Mouse (Mus musculus): ENCODE results near the gene Traf1. TPM values are rescaled to one million over a fixed set of nuclear protein-coding genes. Genes with fewer than 3 reads are reported as not detected.
A peak's percentile ranks its signal among the peaks of the same experiment; 100 is the strongest.

Gene Traf1
- polyA plus RNA-seq (2016; fragmentation: Nextera tagmentation; extraction: Ambion mirVana), result 0.27 and 0.67 TPM in 2 replicates

DNA sequence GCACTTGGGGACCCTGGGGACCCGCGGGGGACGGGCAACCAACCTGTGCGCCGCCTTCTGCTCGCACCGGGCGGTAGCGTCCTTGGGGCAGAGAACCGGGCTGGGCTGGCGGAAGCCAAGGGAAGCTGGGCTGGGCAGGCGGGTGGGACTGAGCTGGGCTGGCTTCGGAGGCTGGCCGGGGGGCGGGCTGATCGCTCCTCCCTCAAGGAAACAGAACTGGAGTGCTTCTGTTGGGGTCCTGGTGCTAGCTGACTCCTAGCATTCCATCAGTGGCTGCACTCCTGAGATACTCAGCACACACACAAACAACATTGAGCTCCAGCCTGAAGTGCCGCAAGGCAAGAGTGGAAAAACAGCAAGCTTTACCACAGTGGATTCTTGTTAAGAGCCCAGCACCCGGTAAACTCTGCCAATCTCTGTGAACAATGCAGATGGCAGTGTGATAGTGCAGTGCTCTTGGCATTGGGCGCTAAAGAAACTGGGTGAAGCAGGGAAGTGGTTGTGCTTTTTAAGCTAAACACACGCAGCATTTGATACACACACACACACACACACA is at the start of gene Traf1:
Gene Traf1, minus strand, starts transcription at position 292 of the 556 bp plus-strand sequence.
- peak within 1 kb of the TSS; percentile 39 for H3K4me3 ChIP-seq
- peaks cover 23% of the 10 kb centered on the region for H3K4me1 ChIP-seq (replicated peaks)
- DNase-seq (ENCODE audit: low spot score), result no peak
- peaks cover 12% of the 10 kb centered on the region for H3K27me3 ChIP-seq (ENCODE audit: insufficient read depth, poor library complexity, severe bottlenecking)
- peak within 1 kb of the TSS; percentile 29; the same call in 1 of the 2 replicates for H3K27ac ChIP-seq
- H3K36me3 ChIP-seq, result no peaks in the 10 kb centered on the region
- no peaks in the 10 kb centered on the region for H3K9me3 ChIP-seq
- 21% methylated on average over 20 of the region's 20 CpGs for WGBS

GRCm38 (mm10) chr2:34998956-34999355 is 37.4 kb upstream of the Traf1 start:
- Histone ChIP-seq H3K4me1 (replicated peaks) (peaks cover 9% of the 10 kb centered on the region), H3K36me3 (no peaks in the 10 kb centered on the region), H3K27me3 (ENCODE audit: insufficient read depth, poor library complexity, severe bottlenecking) (no peaks in the 10 kb centered on the region), H3K27ac (no peak overlapping the region), H3K4me3 (no peak overlapping the region), H3K9me3 (no peaks in the 10 kb centered on the region)
- WGBS, result 85% methylated on average over 9 of the region's 9 CpGs
- no peak for DNase-seq (ENCODE audit: low spot score)

DNA sequence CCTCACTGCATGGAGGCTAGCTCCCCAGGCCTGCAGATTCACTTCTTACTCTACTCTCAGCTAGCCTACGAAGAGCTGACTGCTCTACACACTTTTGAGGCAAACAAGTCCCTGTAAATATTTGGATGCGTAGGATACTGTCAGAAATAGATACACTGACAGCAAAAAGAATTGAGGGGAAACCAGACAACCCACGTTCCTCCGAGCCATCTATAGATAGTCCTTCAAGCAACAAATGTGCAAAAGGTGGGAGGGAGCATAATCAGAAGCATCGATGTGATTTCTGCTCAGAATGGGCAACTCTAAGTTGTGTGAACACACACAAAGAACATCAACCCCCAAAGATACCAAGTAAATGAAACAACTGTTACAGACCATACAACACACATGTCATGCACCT is 34.9 kb upstream of the Traf1 start:
- Histone ChIP-seq H3K4me1 (replicated peaks) (peaks cover 27% of the 10 kb centered on the region), H3K27me3 (ENCODE audit: insufficient read depth, poor library complexity, severe bottlenecking) (no peaks in the 10 kb centered on the region), H3K27ac (no peak overlapping the region), H3K4me3 (no peak overlapping the region), H3K36me3 (no peaks in the 10 kb centered on the region), H3K9me3 (no peaks in the 10 kb centered on the region)
- DNase-seq (ENCODE audit: low spot score), result no peak
- 84% methylated on average over 5 of the region's 5 CpGs for WGBS

- H3K4me3 ChIP-seq, result no peak overlapping the region
- H3K4me1 ChIP-seq (replicated peaks), result peaks cover 27% of the 10 kb centered on the region
- 62% methylated on average over 5 of the region's 5 CpGs for WGBS
- no peak for DNase-seq (ENCODE audit: low spot score)
- no peaks in the 10 kb centered on the region for H3K9me3 ChIP-seq
- H3K27me3 ChIP-seq (ENCODE audit: insufficient read depth, poor library complexity, severe bottlenecking), result no peaks in the 10 kb centered on the region
- H3K36me3 ChIP-seq, result no peaks in the 10 kb centered on the region
- H3K27ac ChIP-seq, result peak overlapping the region; percentile 56; the same call in 1 of the 2 replicates
Measured at GRCm38 (mm10) chr2:34993696-34994356, 32.3 kb upstream of the Traf1 start.

- Histone ChIP-seq H3K27me3 (ENCODE audit: insufficient read depth, poor library complexity, severe bottlenecking) (no peaks in the 10 kb centered on the region), H3K4me1 (replicated peaks) (peaks cover 27% of the 10 kb centered on the region), H3K4me3 (peak overlapping the region; percentile 9; the same call in 1 of the 2 replicates), H3K36me3 (no peaks in the 10 kb centered on the region), H3K27ac (peak overlapping the region; percentile 56), H3K9me3 (no peaks in the 10 kb centered on the region)
- 10% methylated on average over 9 of the region's 9 CpGs for WGBS
- peak; percentile 45 for DNase-seq (ENCODE audit: low spot score)
Measured at GRCm38 (mm10) chr2:34992729-34993695, 31.4 kb upstream of the Traf1 start.

DNA sequence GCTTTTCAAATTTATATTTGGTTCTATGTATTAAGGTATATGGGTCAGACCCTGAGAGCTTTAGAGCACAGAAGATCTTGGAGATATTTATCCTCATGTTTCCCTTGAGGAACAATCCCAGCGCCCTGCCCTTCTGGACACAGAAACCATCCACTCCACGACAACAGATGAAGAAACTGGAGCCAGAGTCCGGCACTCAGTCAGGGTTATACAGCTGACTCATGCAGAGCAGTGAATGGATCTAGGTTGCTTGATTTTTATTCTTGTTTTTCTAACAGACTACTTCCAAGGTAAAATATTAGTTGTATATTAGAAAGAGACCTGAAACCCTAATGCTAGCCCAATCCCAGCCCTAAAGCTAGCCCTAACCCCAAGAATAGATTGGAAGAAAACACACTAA is 30.4 kb upstream of the Traf1 start:
- H3K9me3 ChIP-seq, result no peaks in the 10 kb centered on the region
- WGBS, result 77% methylated on average over 3 of the region's 3 CpGs
- no peaks in the 10 kb centered on the region for H3K36me3 ChIP-seq
- no peaks in the 10 kb centered on the region for H3K27me3 ChIP-seq (ENCODE audit: insufficient read depth, poor library complexity, severe bottlenecking)
- DNase-seq (ENCODE audit: low spot score), result no peak
- peaks cover 27% of the 10 kb centered on the region for H3K4me1 ChIP-seq (replicated peaks)
- no peak overlapping the region for H3K27ac ChIP-seq
- no peak overlapping the region for H3K4me3 ChIP-seq

DNA sequence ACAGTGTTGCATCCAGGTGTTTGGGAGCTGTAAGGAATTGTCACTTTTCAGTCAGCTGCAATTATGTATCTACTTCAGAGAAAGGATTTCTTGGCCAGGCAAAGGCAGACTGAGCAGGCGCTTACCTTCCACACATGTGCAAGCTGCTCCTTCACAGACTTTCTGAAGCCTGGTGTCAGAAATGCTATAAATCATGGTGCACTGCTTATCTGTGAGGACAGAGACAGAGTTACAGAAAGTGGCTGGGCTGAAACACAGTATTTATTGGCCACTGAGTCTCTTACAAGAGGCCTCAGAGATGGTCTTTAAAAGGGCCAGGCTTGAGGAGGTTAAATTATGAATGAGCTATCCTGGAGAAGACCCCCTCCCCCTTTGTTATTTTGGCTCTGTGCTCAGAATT is 28.2 kb upstream of the Traf1 start:
- Histone ChIP-seq H3K4me1 (replicated peaks) (peaks cover 26% of the 10 kb centered on the region), H3K27me3 (ENCODE audit: insufficient read depth, poor library complexity, severe bottlenecking) (no peaks in the 10 kb centered on the region), H3K4me3 (no peak overlapping the region), H3K36me3 (no peaks in the 10 kb centered on the region), H3K27ac (no peak overlapping the region), H3K9me3 (no peaks in the 10 kb centered on the region)
- no peak for DNase-seq (ENCODE audit: low spot score)
- 89% methylated on average over 1 of the region's 1 CpGs for WGBS

DNA sequence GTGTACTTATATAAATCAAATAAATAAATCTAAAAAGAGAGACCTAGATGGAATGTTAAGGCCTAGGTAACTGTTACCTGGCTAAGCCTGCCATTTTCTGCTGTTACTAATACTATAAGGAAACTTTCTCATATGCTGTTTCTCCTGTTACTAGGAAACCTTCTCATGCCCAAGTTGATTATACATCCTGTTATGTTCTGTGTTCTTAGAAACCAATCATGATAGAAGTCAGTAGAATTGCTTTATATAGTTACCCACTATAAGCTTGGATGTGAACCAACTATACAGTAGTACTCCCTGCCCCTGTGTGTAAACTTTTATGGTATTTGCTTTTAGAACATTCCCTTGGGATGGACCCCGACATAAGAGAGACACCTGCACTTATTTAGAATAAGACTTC is 26.0 kb upstream of the Traf1 start:
- Histone ChIP-seq H3K4me3 (no peak overlapping the region), H3K4me1 (replicated peaks) (peaks cover 17% of the 10 kb centered on the region), H3K9me3 (no peaks in the 10 kb centered on the region), H3K27ac (no peak overlapping the region), H3K36me3 (no peaks in the 10 kb centered on the region), H3K27me3 (ENCODE audit: insufficient read depth, poor library complexity, severe bottlenecking) (no peaks in the 10 kb centered on the region)
- DNase-seq (ENCODE audit: low spot score), result no peak
- 82% methylated on average over 1 of the region's 1 CpGs for WGBS

- no peaks in the 10 kb centered on the region for H3K36me3 ChIP-seq
- peaks cover 19% of the 10 kb centered on the region for H3K4me1 ChIP-seq (replicated peaks)
- H3K9me3 ChIP-seq, result no peaks in the 10 kb centered on the region
- DNase-seq (ENCODE audit: low spot score), result no peak
- 86% methylated on average over 8 of the region's 8 CpGs for WGBS
- H3K27ac ChIP-seq, result no peak overlapping the region
- H3K27me3 ChIP-seq (ENCODE audit: insufficient read depth, poor library complexity, severe bottlenecking), result no peaks in the 10 kb centered on the region
- no peak overlapping the region for H3K4me3 ChIP-seq
Measured at GRCm38 (mm10) chr2:34984885-34985284, 23.3 kb upstream of the Traf1 start.

GRCm38 (mm10) chr2:34982906-34983698 is 21.5 kb upstream of the Traf1 start:
- no peaks in the 10 kb centered on the region for H3K9me3 ChIP-seq
- peak overlapping the region; percentile 78 for H3K27ac ChIP-seq
- H3K4me1 ChIP-seq (replicated peaks), result peaks cover 19% of the 10 kb centered on the region
- no peaks in the 10 kb centered on the region for H3K36me3 ChIP-seq
- no peaks in the 10 kb centered on the region for H3K27me3 ChIP-seq (ENCODE audit: insufficient read depth, poor library complexity, severe bottlenecking)
- DNase-seq (ENCODE audit: low spot score), result peak; percentile 51
- H3K4me3 ChIP-seq, result no peak overlapping the region
- 58% methylated on average over 11 of the region's 11 CpGs for WGBS

- Histone ChIP-seq H3K27me3 (ENCODE audit: insufficient read depth, poor library complexity, severe bottlenecking) (no peaks in the 10 kb centered on the region), H3K4me3 (no peak overlapping the region), H3K27ac (peak overlapping the region; percentile 78), H3K4me1 (replicated peaks) (peaks cover 19% of the 10 kb centered on the region), H3K9me3 (no peaks in the 10 kb centered on the region), H3K36me3 (no peaks in the 10 kb centered on the region)
- DNase-seq (ENCODE audit: low spot score), result peak; percentile 8
- 65% methylated on average over 14 of the region's 14 CpGs for whole genome bisulfite sequencing
Measured at GRCm38 (mm10) chr2:34982096-34982724, 20.6 kb upstream of the Traf1 start.
